Mouse (Mus musculus) brain, embryonic 14.5 days (tissue): Measurements from ENCODE around the gene Bex6.

Experiments used
- CTCF ChIP-seq: fragments of 200-500 bp; IDR thresholded peaks from 2 replicates; pipeline ENCODE4 v1.5.1; 2012; ENCODE audit warnings: inconsistent platforms, mild to moderate bottlenecking, moderate library complexity, borderline replicate concordance; ENCODE audit not compliant: insufficient read depth, insufficient read length; ENCODE audit errors: extremely low read depth
- POLR2A ChIP-seq: fragments of 200-500 bp; IDR thresholded peaks from 2 replicates; pipeline ENCODE4 v1.6.1; 2012; ENCODE audit warnings: mild to moderate bottlenecking, inconsistent platforms, borderline replicate concordance; ENCODE audit not compliant: poor library complexity, insufficient read depth, insufficient read length, severe bottlenecking; ENCODE audit errors: extremely low read depth

DNA sequence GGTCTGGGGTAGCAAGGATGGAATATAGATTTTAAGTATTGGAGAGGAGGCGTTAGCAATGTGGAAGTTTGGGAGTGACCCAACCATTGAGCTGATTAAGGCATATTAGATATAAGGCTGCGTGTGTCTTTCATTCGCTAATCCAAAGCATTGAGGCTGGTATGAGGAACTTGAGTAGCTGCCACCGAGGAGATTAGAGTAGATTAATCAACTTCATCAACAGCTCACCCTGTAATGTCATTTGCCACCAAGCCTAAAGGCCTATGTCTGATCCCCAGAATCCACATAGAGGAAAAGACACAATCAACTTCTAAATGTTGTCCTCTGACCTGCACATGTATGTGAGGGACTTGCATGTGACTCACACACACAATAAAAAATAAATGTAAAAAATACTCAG lies 42.2 kb downstream of the Bex6 start:
- TF ChIP-seq CTCF (no peak), POLR2A (no peak)
